Mouse (Mus musculus): ENCODE results near the gene Zscan5b.
"Not testable (repeated sequence)": the region's sequence is repeated elsewhere in the genome, so short reads cannot be mapped to it uniquely, and the experiment has no call there.

Gene Zscan5b

GRCm38 (mm10) chr7:6221978-6222377 lies at the start of gene Zscan5b:
Zscan5b (plus strand) TSS chr7:6222278.
- DNase-seq (ENCODE audit: low read depth, low spot score), result no peak

- DNase-seq (ENCODE audit: low read depth, low spot score), result no peak
These were observed 49.3 kb upstream of the Zscan5b start for GRCm38 (mm10) chr7:6172674-6173244.

- DNase-seq (ENCODE audit: low read depth, low spot score), result no peak
These were observed 48.2 kb upstream of the Zscan5b start for GRCm38 (mm10) chr7:6173872-6174271.

- DNase-seq (ENCODE audit: low read depth, low spot score), result not testable (repeated sequence)
These were observed 47.6 kb upstream of the Zscan5b start for GRCm38 (mm10) chr7:6174365-6174987.

- no peak for DNase-seq (ENCODE audit: low read depth, low spot score)
These were observed 43.1 kb upstream of the Zscan5b start for GRCm38 (mm10) chr7:6179013-6179412.

- DNase-seq (ENCODE audit: low read depth, low spot score), result no peak
These were observed 39.2 kb upstream of the Zscan5b start for GRCm38 (mm10) chr7:6182882-6183281.

- no peak for DNase-seq (ENCODE audit: low read depth, low spot score)
These were observed 38.3 kb upstream of the Zscan5b start for GRCm38 (mm10) chr7:6183802-6184201.

- no peak for DNase-seq (ENCODE audit: low read depth, low spot score)
These were observed 37.6 kb upstream of the Zscan5b start for GRCm38 (mm10) chr7:6184521-6184920.

GRCm38 (mm10) chr7:6185391-6185790 lies 36.7 kb upstream of the Zscan5b start:
- DNase-seq (ENCODE audit: low read depth, low spot score), result no peak

GRCm38 (mm10) chr7:6186176-6186575 lies 35.9 kb upstream of the Zscan5b start:
- no peak for DNase-seq (ENCODE audit: low read depth, low spot score)

- no peak for DNase-seq (ENCODE audit: low read depth, low spot score)
These were observed 35.3 kb upstream of the Zscan5b start for GRCm38 (mm10) chr7:6186756-6187155.

GRCm38 (mm10) chr7:6189542-6189941 lies 32.5 kb upstream of the Zscan5b start:
- no peak for DNase-seq (ENCODE audit: low read depth, low spot score)

GRCm38 (mm10) chr7:6191376-6191775 lies 30.7 kb upstream of the Zscan5b start:
- peak; percentile 46 for DNase-seq (ENCODE audit: low read depth, low spot score)

GRCm38 (mm10) chr7:6194129-6194528 lies 27.9 kb upstream of the Zscan5b start:
- peak; percentile 11 for DNase-seq (ENCODE audit: low read depth, low spot score)

- DNase-seq (ENCODE audit: low read depth, low spot score), result no peak
These were observed 26.3 kb upstream of the Zscan5b start for GRCm38 (mm10) chr7:6195777-6196176.

GRCm38 (mm10) chr7:6196790-6197189 lies 25.3 kb upstream of the Zscan5b start, which contains the start of gene Galp:
Galp (plus strand) TSS chr7:6197090.
- DNase-seq (ENCODE audit: low read depth, low spot score), result no peak

GRCm38 (mm10) chr7:6204200-6204599 lies 17.9 kb upstream of the Zscan5b start:
- no peak for DNase-seq (ENCODE audit: low read depth, low spot score)

GRCm38 (mm10) chr7:6213144-6213543 lies 8.9 kb upstream of the Zscan5b start:
- peak; percentile 4 for DNase-seq (ENCODE audit: low read depth, low spot score)

- DNase-seq (ENCODE audit: low read depth, low spot score), result not testable (repeated sequence)
These were observed 7.4 kb upstream of the Zscan5b start for GRCm38 (mm10) chr7:6214691-6215090.

- no peak for DNase-seq (ENCODE audit: low read depth, low spot score)
These were observed 1.9 kb upstream of the Zscan5b start for GRCm38 (mm10) chr7:6220147-6220546.

- not testable (repeated sequence) for DNase-seq (ENCODE audit: low read depth, low spot score)
These were observed 6.4 kb downstream of the Zscan5b start for GRCm38 (mm10) chr7:6228491-6228890.

- no peak for DNase-seq (ENCODE audit: low read depth, low spot score)
These were observed 17.7 kb downstream of the Zscan5b start for GRCm38 (mm10) chr7:6239787-6240186.

- DNase-seq (ENCODE audit: low read depth, low spot score), result peak; percentile 24
These were observed 18.9 kb downstream of the Zscan5b start for GRCm38 (mm10) chr7:6240841-6241425.

Data from c-Kit-negative CD71-positive TER-119-positive erythroid progenitor cells, embryonic 14.5 days (primary cell).